Mouse (Mus musculus): Measurements from ENCODE around the gene Ufc1. TPM values are rescaled to one million over a fixed set of nuclear protein-coding genes. Genes with fewer than 3 reads are reported as not detected.
A peak's percentile ranks its signal among the peaks of the same experiment; 100 is the strongest.
"Not testable (repeated sequence)": the region's sequence is repeated elsewhere in the genome, so short reads cannot be mapped to it uniquely, and the experiment has no call there.

Gene Ufc1
- total RNA-seq, 2 experiments from 2014 or later, result 162 to 182 TPM

GRCm38 (mm10) chr1:171248386-171249226 is 46.2 kb downstream of the Ufc1 start:
- DNase-seq, result no peak

- no peak for DNase-seq
Measured at GRCm38 (mm10) chr1:171247916-171248315, 46.9 kb downstream of the Ufc1 start.

GRCm38 (mm10) chr1:171247453-171247841 is 47.4 kb downstream of the Ufc1 start:
- peak in 1 of 2 experiments; percentile 34 for DNase-seq

GRCm38 (mm10) chr1:171246709-171247452 is 47.9 kb downstream of the Ufc1 start:
- peak; percentile 97 to 99 for DNase-seq

GRCm38 (mm10) chr1:171245353-171245752 is 49.5 kb downstream of the Ufc1 start:
- DNase-seq, result no peak

- not testable (repeated sequence) for DNase-seq
Measured at GRCm38 (mm10) chr1:171241952-171242351, 52.9 kb downstream of the Ufc1 start.

GRCm38 (mm10) chr1:171240911-171241310 is 53.9 kb downstream of the Ufc1 start:
- peak; percentile 46 to 64 for DNase-seq

- peak; percentile 74 for DNase-seq
Measured at GRCm38 (mm10) chr1:171239992-171240744, 54.7 kb downstream of the Ufc1 start.

Other genes starting within 250 kb of the Ufc1 start
- 10 to 100 TPM; 10.9 to 19.5 TPM for gene Fcgr3, start 230.1 kb downstream of the Ufc1 start, total RNA-seq (2021)
- 1 to 10 TPM; 1.9 to 2.6 TPM for gene Cfap126, start 181.1 kb downstream of the Ufc1 start, total RNA-seq (2021)
- gene Sdhc, start 144.4 kb downstream of the Ufc1 start, total RNA-seq (2021), result 100 to 1,000 TPM; 438 to 454 TPM
- gene Mpz, start 144.3 kb downstream of the Ufc1 start, total RNA-seq (2021), result 1 to 10 TPM; 1.5 to 1.6 TPM
- 10 to 100 TPM; 42.0 to 53.6 TPM for gene Pcp4l1, start 98.8 kb downstream of the Ufc1 start, total RNA-seq (2021)
- gene Nr1i3, start 81.1 kb downstream of the Ufc1 start, total RNA-seq (2021), result under 1 TPM in 1 of 2 experiments, not detected in 1; 0.13 TPM
- gene Tomm40l, start 72.5 kb downstream of the Ufc1 start, total RNA-seq (2021), result 10 to 100 TPM; 51.4 to 65.3 TPM
- gene Apoa2, start 70.0 kb downstream of the Ufc1 start, total RNA-seq (2021), result 1 to 10 TPM; 2.2 to 6.4 TPM
- 10 to 100 TPM; 15.2 to 20.4 TPM for gene Fcer1g, start 60.7 kb downstream of the Ufc1 start, total RNA-seq (2021)
- gene Adamts4, start 44.6 kb downstream of the Ufc1 start, total RNA-seq (2021), result 1 to 10 TPM in 1 of 2 experiments, under 1 TPM in 1; 0.79 to 4.2 TPM
- gene Ndufs2, start 43.6 kb downstream of the Ufc1 start, total RNA-seq (2021), result 100 to 1,000 TPM; 657 to 866 TPM
- gene B4galt3, start 24.7 kb downstream of the Ufc1 start, total RNA-seq (2021), result 10 to 100 TPM; 27.1 to 36.6 TPM
- 10 to 100 TPM; 31.1 to 40.8 TPM for gene Ppox, start 13.8 kb downstream of the Ufc1 start, total RNA-seq (2021)
- 10 to 100 TPM; 37.1 to 44.3 TPM for gene Usp21, start 7.0 kb downstream of the Ufc1 start, total RNA-seq (2021)
- 10 to 100 TPM; 29.1 to 36.9 TPM for gene Dedd, start 34.1 kb upstream of the Ufc1 start, total RNA-seq (2021)
- gene Nit1, start 50.6 kb upstream of the Ufc1 start, total RNA-seq (2021), result 10 to 100 TPM; 79.5 to 79.9 TPM
- gene Pfdn2, start 50.6 kb upstream of the Ufc1 start, total RNA-seq (2021), result 100 to 1,000 TPM; 133 to 155 TPM
- 1 to 10 TPM in 1 of 2 experiments, under 1 TPM in 1; 0.96 to 4.4 TPM for gene Klhdc9, start 65.8 kb upstream of the Ufc1 start, total RNA-seq (2021)
- gene Nectin4, start 75.1 kb upstream of the Ufc1 start, total RNA-seq (2021), result under 1 TPM; 0.23 TPM
- 1 to 10 TPM; 2.6 to 3.6 TPM for gene Arhgap30, start 93.9 kb upstream of the Ufc1 start, total RNA-seq (2021)
- gene Usf1, start 116.3 kb upstream of the Ufc1 start, total RNA-seq (2021), result 10 to 100 TPM; 54.1 to 72.9 TPM
- gene Tstd1, start 123.8 kb upstream of the Ufc1 start, total RNA-seq (2021), result 1 to 10 TPM; 1.3 to 3.6 TPM
- gene F11r, start 142.5 kb upstream of the Ufc1 start, total RNA-seq (2021), result 10 to 100 TPM; 39.7 to 51.0 TPM
- gene Alyref2, start 208.5 kb upstream of the Ufc1 start, total RNA-seq (2021), result 1 to 10 TPM; 6.1 to 7.2 TPM
- gene Itln1, start 240.3 kb upstream of the Ufc1 start, total RNA-seq (2021), result not detected